Mouse (Mus musculus): ENCODE measurements at regions not wholly inside any gene's neighbourhood (a gene's known extent, or its start where the extent isn't known, plus 50 kb on each side); places are given as distances from the start of the nearest gene placed in this dataset.

- H3K36me3 ChIP-seq (ENCODE audit: control insufficient read depth, insufficient read depth, low read length), result no peaks in the 10 kb centered on the region
- no peak for ATAC-seq (ENCODE audit: low read depth)
- WGBS, result 88% methylated on average over 3 of the region's 3 CpGs
- H3K4me1 ChIP-seq (replicated peaks; ENCODE audit: control insufficient read depth, insufficient read depth, low read length), result no peaks in the 10 kb centered on the region
- H3K27ac ChIP-seq (ENCODE audit: low read length), result no peak overlapping the region
- H3K9ac ChIP-seq (ENCODE audit: low read length), result no peak overlapping the region
- H3K27me3 ChIP-seq (ENCODE audit: control insufficient read depth, insufficient read depth, low read depth, low read length), result no peaks in the 10 kb centered on the region
- no peak overlapping the region for H3K4me3 ChIP-seq (ENCODE audit: low read length)
- no peaks in the 10 kb centered on the region for H3K9me3 ChIP-seq (ENCODE audit: control insufficient read depth, low read length)
- H3K4me2 ChIP-seq (ENCODE audit: low read depth, low read length), result no peak overlapping the region
These were observed 467.4 kb upstream of the Etaa1 start for GRCm38 (mm10) chr11:18421076-18421475.

- 94% methylated on average over 1 of the region's 1 CpGs for WGBS
- no peak for ATAC-seq (ENCODE audit: low read depth)
These were observed 460.1 kb upstream of the Etaa1 start for GRCm38 (mm10) chr11:18413769-18414168.

GRCm38 (mm10) chr11:18408071-18408752 is 454.5 kb upstream of the Etaa1 start:
- 33% methylated on average over 8 of the region's 8 CpGs for WGBS
- peak; percentile 67; the same call in 1 of the 2 replicates for ATAC-seq (ENCODE audit: low read depth)
- H3K36me3 ChIP-seq (ENCODE audit: control insufficient read depth, insufficient read depth, low read length), result no peaks in the 10 kb centered on the region
- no peaks in the 10 kb centered on the region for H3K27me3 ChIP-seq (ENCODE audit: control insufficient read depth, insufficient read depth, low read depth, low read length)
- no peak overlapping the region for H3K4me3 ChIP-seq (ENCODE audit: low read length)
- no peak overlapping the region for H3K4me2 ChIP-seq (ENCODE audit: low read depth, low read length)
- no peak overlapping the region for H3K27ac ChIP-seq (ENCODE audit: low read length)
- no peaks in the 10 kb centered on the region; the same call in 1 of the 2 replicates for H3K4me1 ChIP-seq (replicated peaks; ENCODE audit: control insufficient read depth, insufficient read depth, low read length)
- no peak overlapping the region for H3K9ac ChIP-seq (ENCODE audit: low read length)
- H3K9me3 ChIP-seq (ENCODE audit: control insufficient read depth, low read length), result no peaks in the 10 kb centered on the region

More at GRCm38 (mm10) chr11:18413769-18414168, 460.1 kb upstream of the Etaa1 start:
- Histone ChIP-seq H3K27me3 (ENCODE audit: control insufficient read depth, insufficient read depth, low read depth, low read length) (no peaks in the 10 kb centered on the region), H3K36me3 (ENCODE audit: control insufficient read depth, insufficient read depth, low read length) (no peaks in the 10 kb centered on the region), H3K4me2 (ENCODE audit: low read depth, low read length) (no peak overlapping the region), H3K4me3 (ENCODE audit: low read length) (no peak overlapping the region), H3K4me1 (replicated peaks; ENCODE audit: control insufficient read depth, insufficient read depth, low read length) (no peaks in the 10 kb centered on the region), H3K9me3 (ENCODE audit: control insufficient read depth, low read length) (no peaks in the 10 kb centered on the region), H3K9ac (ENCODE audit: low read length) (no peak overlapping the region), H3K27ac (ENCODE audit: low read length) (no peak overlapping the region)

- H3K4me2 ChIP-seq (ENCODE audit: low read depth, low read length), result no peak overlapping the region
- no peak overlapping the region for H3K4me3 ChIP-seq (ENCODE audit: low read length)
- no peaks in the 10 kb centered on the region for H3K36me3 ChIP-seq (ENCODE audit: control insufficient read depth, insufficient read depth, low read length)
- no peaks in the 10 kb centered on the region for H3K4me1 ChIP-seq (replicated peaks; ENCODE audit: control insufficient read depth, insufficient read depth, low read length)
- WGBS, result 65% methylated on average over 4 of the region's 4 CpGs
- H3K9me3 ChIP-seq (ENCODE audit: control insufficient read depth, low read length), result no peaks in the 10 kb centered on the region
- H3K27me3 ChIP-seq (ENCODE audit: control insufficient read depth, insufficient read depth, low read depth, low read length), result no peaks in the 10 kb centered on the region
- no peak for ATAC-seq (ENCODE audit: low read depth)
- no peak overlapping the region for H3K9ac ChIP-seq (ENCODE audit: low read length)
- H3K27ac ChIP-seq (ENCODE audit: low read length), result no peak overlapping the region
These were observed 445.9 kb upstream of the Etaa1 start for GRCm38 (mm10) chr11:18399561-18399960.

DNA sequence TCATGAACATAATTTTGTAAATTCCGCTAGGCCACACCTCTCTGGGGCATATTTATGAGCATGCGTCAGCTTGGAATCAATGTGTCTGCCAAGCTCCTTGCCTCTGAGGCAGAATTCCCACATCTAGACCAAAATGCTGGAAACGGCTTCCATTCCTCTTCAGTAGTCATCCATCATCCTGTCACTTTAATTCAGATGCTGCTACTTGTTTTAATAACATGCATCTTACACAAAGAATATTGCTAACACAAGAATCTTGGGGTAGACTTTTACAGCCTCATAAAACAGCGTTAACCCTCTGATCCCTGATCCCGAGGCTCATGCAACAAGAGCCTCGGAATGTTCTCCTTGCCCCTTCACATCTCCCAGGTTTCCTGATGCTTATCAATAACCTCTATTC is 442.7 kb upstream of the Etaa1 start:
- WGBS, result 61% methylated on average over 6 of the region's 6 CpGs
- Histone ChIP-seq H3K9me3 (ENCODE audit: control insufficient read depth, low read length) (no peaks in the 10 kb centered on the region), H3K27ac (ENCODE audit: low read length) (no peak overlapping the region), H3K4me1 (replicated peaks; ENCODE audit: control insufficient read depth, insufficient read depth, low read length) (no peaks in the 10 kb centered on the region), H3K9ac (ENCODE audit: low read length) (no peak overlapping the region), H3K27me3 (ENCODE audit: control insufficient read depth, insufficient read depth, low read depth, low read length) (no peaks in the 10 kb centered on the region), H3K4me3 (ENCODE audit: low read length) (no peak overlapping the region), H3K36me3 (ENCODE audit: control insufficient read depth, insufficient read depth, low read length) (no peaks in the 10 kb centered on the region), H3K4me2 (ENCODE audit: low read depth, low read length) (no peak overlapping the region)
- no peak for ATAC-seq (ENCODE audit: low read depth)

DNA sequence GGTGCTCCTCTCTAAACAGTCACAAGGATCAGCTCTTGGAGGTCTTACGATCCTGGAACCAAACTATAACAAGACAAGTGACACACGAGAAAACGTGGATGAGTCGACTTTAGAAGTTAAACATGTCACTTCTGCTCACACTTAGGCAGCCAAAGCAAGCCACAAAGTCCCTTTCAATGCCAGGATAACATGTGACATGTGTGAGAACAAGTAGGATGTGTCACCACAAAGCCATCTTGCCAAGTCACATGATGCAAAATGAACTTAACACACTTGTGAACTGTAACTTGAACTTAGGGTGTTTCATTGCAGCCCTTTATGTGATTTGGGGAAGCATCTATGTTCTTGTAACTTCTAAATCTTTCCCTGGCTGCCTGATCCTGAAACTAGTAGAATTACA is 442.0 kb upstream of the Etaa1 start:
- no peaks in the 10 kb centered on the region for H3K27me3 ChIP-seq (ENCODE audit: control insufficient read depth, insufficient read depth, low read depth, low read length)
- H3K4me3 ChIP-seq (ENCODE audit: low read length), result no peak overlapping the region
- no peak overlapping the region for H3K9ac ChIP-seq (ENCODE audit: low read length)
- H3K9me3 ChIP-seq (ENCODE audit: control insufficient read depth, low read length), result no peaks in the 10 kb centered on the region
- no peak overlapping the region for H3K27ac ChIP-seq (ENCODE audit: low read length)
- ATAC-seq (ENCODE audit: low read depth), result no peak
- no peak overlapping the region for H3K4me2 ChIP-seq (ENCODE audit: low read depth, low read length)
- no peaks in the 10 kb centered on the region for H3K4me1 ChIP-seq (replicated peaks; ENCODE audit: control insufficient read depth, insufficient read depth, low read length)
- 51% methylated on average over 4 of the region's 4 CpGs for WGBS
- no peaks in the 10 kb centered on the region for H3K36me3 ChIP-seq (ENCODE audit: control insufficient read depth, insufficient read depth, low read length)

DNA sequence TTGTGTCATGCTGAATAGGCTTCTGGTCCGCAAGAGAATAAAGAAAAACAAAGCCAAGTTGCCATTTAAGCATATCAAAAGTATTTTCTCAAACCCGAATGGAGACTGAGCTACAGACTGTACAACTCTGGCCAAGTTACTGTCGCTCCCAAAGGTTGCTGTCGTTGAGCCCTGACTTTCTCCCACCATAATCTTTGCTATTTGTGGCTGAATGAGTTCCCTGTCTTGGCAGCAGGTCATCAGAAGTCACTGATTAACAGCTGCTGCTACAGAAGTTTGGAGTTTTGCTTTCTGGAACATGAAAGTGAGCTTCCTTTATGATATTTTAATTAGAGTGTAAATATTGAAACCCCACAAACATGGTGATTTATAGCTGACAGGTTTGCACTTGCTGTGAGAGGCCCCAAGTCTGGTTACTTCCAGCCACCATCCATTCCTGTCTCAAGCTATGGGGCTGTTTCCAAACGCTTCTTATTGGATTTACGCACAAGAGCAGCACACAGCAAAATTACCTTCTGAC is 419.2 kb upstream of the Etaa1 start:
- 73% methylated on average over 6 of the region's 6 CpGs for WGBS

DNA sequence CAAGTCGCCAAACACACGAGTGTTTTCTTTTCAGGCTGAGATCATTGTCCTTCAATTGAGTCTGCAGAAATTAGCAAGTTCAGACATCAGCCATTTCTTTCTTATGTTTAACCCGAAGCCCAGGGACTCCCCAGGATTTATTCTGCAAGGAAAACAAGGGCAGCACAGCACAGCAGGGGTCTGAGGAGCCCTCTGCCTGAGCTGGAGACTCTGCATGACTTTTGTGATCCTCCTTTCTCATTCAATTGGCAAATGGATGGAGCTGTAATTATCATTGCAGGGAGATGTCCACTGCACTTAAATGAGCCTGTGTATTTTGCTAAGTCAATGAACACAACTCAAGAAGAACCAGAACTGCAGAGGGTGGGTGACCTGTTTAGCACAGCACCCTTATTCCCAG is 417.6 kb upstream of the Etaa1 start:
- Histone ChIP-seq H3K9ac (ENCODE audit: low read length) (no peak overlapping the region), H3K4me2 (ENCODE audit: low read depth, low read length) (no peak overlapping the region), H3K36me3 (ENCODE audit: control insufficient read depth, insufficient read depth, low read length) (no peaks in the 10 kb centered on the region), H3K4me3 (ENCODE audit: low read length) (no peak overlapping the region), H3K27ac (ENCODE audit: low read length) (no peak overlapping the region), H3K27me3 (ENCODE audit: control insufficient read depth, insufficient read depth, low read depth, low read length) (no peaks in the 10 kb centered on the region), H3K9me3 (ENCODE audit: control insufficient read depth, low read length) (no peaks in the 10 kb centered on the region), H3K4me1 (replicated peaks; ENCODE audit: control insufficient read depth, insufficient read depth, low read length) (no peaks in the 10 kb centered on the region)
- no peak for ATAC-seq (ENCODE audit: low read depth)
- WGBS, result 34% methylated on average over 3 of the region's 3 CpGs

More for the DNA sequence above, 419.2 kb upstream of the Etaa1 start:
- Histone ChIP-seq H3K27me3 (ENCODE audit: control insufficient read depth, insufficient read depth, low read depth, low read length) (no peaks in the 10 kb centered on the region), H3K4me3 (ENCODE audit: low read length) (no peak overlapping the region), H3K4me1 (replicated peaks; ENCODE audit: control insufficient read depth, insufficient read depth, low read length) (no peaks in the 10 kb centered on the region), H3K9me3 (ENCODE audit: control insufficient read depth, low read length) (no peaks in the 10 kb centered on the region), H3K9ac (ENCODE audit: low read length) (no peak overlapping the region), H3K4me2 (ENCODE audit: low read depth, low read length) (no peak overlapping the region), H3K27ac (ENCODE audit: low read length) (no peak overlapping the region), H3K36me3 (ENCODE audit: control insufficient read depth, insufficient read depth, low read length) (no peaks in the 10 kb centered on the region)
- no peak for ATAC-seq (ENCODE audit: low read depth)

- Histone ChIP-seq H3K36me3 (ENCODE audit: control insufficient read depth, insufficient read depth, low read length) (no peaks in the 10 kb centered on the region), H3K27me3 (ENCODE audit: control insufficient read depth, insufficient read depth, low read depth, low read length) (no peaks in the 10 kb centered on the region), H3K4me1 (replicated peaks; ENCODE audit: control insufficient read depth, insufficient read depth, low read length) (no peaks in the 10 kb centered on the region), H3K9me3 (ENCODE audit: control insufficient read depth, low read length) (no peaks in the 10 kb centered on the region), H3K9ac (ENCODE audit: low read length) (no peak overlapping the region), H3K4me3 (ENCODE audit: low read length) (no peak overlapping the region), H3K4me2 (ENCODE audit: low read depth, low read length) (no peak overlapping the region), H3K27ac (ENCODE audit: low read length) (no peak overlapping the region)
- no peak for ATAC-seq (ENCODE audit: low read depth)
- 28% methylated on average over 3 of the region's 3 CpGs for WGBS
These were observed 417.2 kb upstream of the Etaa1 start for GRCm38 (mm10) chr11:18370861-18371260.
